Mouse (Mus musculus) hindbrain, embryonic 14.5 days (tissue): Measurements from ENCODE around the gene Pde4c. TPM values are rescaled to one million over a fixed set of nuclear protein-coding genes. Genes with fewer than 3 reads are reported as not detected.

Experiments used
- ATAC-seq: fragments of 200-750 bp; cut with Nextera tagmentation; 2 replicates; pipeline ENCODE4 v1.8.0; 2017; ENCODE audit warnings: moderate number of reproducible peaks, mild to moderate bottlenecking, moderate TSS enrichment, moderate library complexity; ENCODE audit not compliant: low FRiP score
- DNase-seq: peaks from one replicate; pipeline ENCODE4 v3.0.0-alpha.2; 2015; ENCODE audit warnings: low spot score
- H3K27ac ChIP-seq: fragments of 300-500 bp; sonication (generic); 2 replicates; pipeline ENCODE4 v1.5.1; 2014; ENCODE audit warnings: mild to moderate bottlenecking, moderate library complexity
- H3K27me3 ChIP-seq: fragments of 300-500 bp; sonication (generic); 2 replicates; pipeline ENCODE4 v1.6.1; 2014; ENCODE audit warnings: mild to moderate bottlenecking, low read length, mixed read lengths; ENCODE audit not compliant: control insufficient read depth, insufficient read depth
- H3K36me3 ChIP-seq: fragments of 300-500 bp; sonication (generic); replicated peaks from 2 replicates; pipeline ENCODE4 v1.6.1; 2014; ENCODE audit not compliant: control insufficient read depth, insufficient read depth
- H3K4me1 ChIP-seq: fragments of 300-500 bp; sonication (generic); replicated peaks from 2 replicates; pipeline ENCODE4 v1.6.1; 2014; ENCODE audit warnings: antibody characterized with exemption, low read length, mixed read lengths; ENCODE audit not compliant: control insufficient read depth, insufficient read depth
- H3K4me2 ChIP-seq: fragments of 300-500 bp; sonication (generic); replicated peaks from 2 replicates; pipeline ENCODE4 v1.6.1; 2014; ENCODE audit warnings: mild to moderate bottlenecking, moderate library complexity
- H3K4me3 ChIP-seq: fragments of 300-500 bp; sonication (generic); replicated peaks from 2 replicates; pipeline ENCODE4 v1.5.1; 2014; ENCODE audit warnings: mild to moderate bottlenecking, low read length
- H3K9ac ChIP-seq: fragments of 300-500 bp; sonication (generic); 2 replicates; pipeline ENCODE4 v1.6.1; 2014
- H3K9me3 ChIP-seq: fragments of 300-500 bp; sonication (generic); 2 replicates; pipeline ENCODE4 v1.6.1; 2016; ENCODE audit warnings: low read length; ENCODE audit not compliant: control insufficient read depth
- WGBS: fragments of 180-500 bp; shearing (Covaris S2); extraction: QIAGEN DNeasy Blood & Tissue Kit; methylation state at CpG from one replicate; pipeline ENCODE4 v1.1.7; 2014; 5-methylcytosine and 5-hydroxymethylcytosine counted together
- polyA plus RNA-seq: library from polyadenylated mRNA; unstranded; fragments of >200 nt; fragmentation: Nextera tagmentation; extraction: Ambion mirVana; gene quantifications from 2 replicates; pipeline ENCODE4 v1.2.1, GENCODE M21; 2014

Gene Pde4c
- polyA plus RNA-seq, 1 experiment from 2014 or later, result 0.32 TPM

GRCm38 (mm10) chr8:70786291-70787050, 63.0 kb downstream of the Pde4c start:
- WGBS, result 82% methylated on average over 25 of the region's 25 CpGs
- Histone ChIP-seq H3K27me3 (no peaks in the 10 kb centered on the region), H3K9me3 (no peaks in the 10 kb centered on the region), H3K27ac (no peak overlapping the region), H3K9ac (no peak overlapping the region), H3K4me2 (no peak overlapping the region), H3K4me1 (peaks cover 8% of the 10 kb centered on the region; the same call in 1 of the 2 replicates), H3K4me3 (no peak overlapping the region), H3K36me3 (peaks cover 58% of the 10 kb centered on the region)
- ATAC-seq (no peak), DNase-seq (no peak)

DNA sequence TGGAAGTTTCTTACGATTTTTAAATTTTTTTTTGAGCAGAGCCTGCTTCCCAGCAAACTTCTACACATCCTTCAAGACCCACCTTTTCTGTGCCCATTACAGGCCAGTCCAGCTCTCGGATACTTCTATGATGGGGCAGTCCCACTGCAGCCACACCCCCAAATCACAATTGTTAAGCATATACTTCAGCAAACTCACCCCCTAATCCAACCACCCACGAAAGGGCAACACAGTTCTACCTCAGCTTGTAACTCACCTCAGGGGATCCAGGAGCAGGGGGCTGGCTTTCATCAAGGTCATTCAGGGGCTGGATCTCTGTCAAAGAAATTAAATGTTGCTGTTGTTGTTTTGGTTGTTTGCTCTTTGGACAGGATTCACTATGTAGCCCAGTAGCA, 63.5 kb downstream of the Pde4c start:
- H3K4me3 ChIP-seq, result no peak overlapping the region
- no peak overlapping the region for H3K9ac ChIP-seq
- H3K9me3 ChIP-seq, result no peaks in the 10 kb centered on the region
- WGBS, result 91% methylated on average over 3 of the region's 3 CpGs
- H3K27me3 ChIP-seq, result no peaks in the 10 kb centered on the region
- no peak overlapping the region for H3K4me2 ChIP-seq
- DNase-seq, result no peak
- no peak overlapping the region for H3K27ac ChIP-seq
- peaks cover 13% of the 10 kb centered on the region for H3K4me1 ChIP-seq
- no peak for ATAC-seq
- H3K36me3 ChIP-seq, result peaks cover 53% of the 10 kb centered on the region

- WGBS, result 22% methylated on average over 30 of the region's 30 CpGs
Observed at GRCm38 (mm10) chr8:70787941-70788667, 64.6 kb downstream of the Pde4c start.

GRCm38 (mm10) chr8:70789046-70789445, 65.5 kb downstream of the Pde4c start:
- no peaks in the 10 kb centered on the region for H3K9me3 ChIP-seq
- WGBS, result 84% methylated on average over 10 of the region's 10 CpGs
- no peak overlapping the region for H3K27ac ChIP-seq
- DNase-seq (no peak), ATAC-seq (no peak)
- peaks cover 39% of the 10 kb centered on the region for H3K36me3 ChIP-seq
- no peak overlapping the region for H3K4me3 ChIP-seq
- H3K4me2 ChIP-seq, result no peak overlapping the region
- H3K4me1 ChIP-seq, result peaks cover 23% of the 10 kb centered on the region
- H3K27me3 ChIP-seq, result no peaks in the 10 kb centered on the region
- no peak overlapping the region for H3K9ac ChIP-seq

More at GRCm38 (mm10) chr8:70787941-70788667, 64.6 kb downstream of the Pde4c start:
- H3K4me2 ChIP-seq, result 0 out of 2 replicates have a peak overlapping the region, but pooled peaks have one; percentile 13
- no peak for DNase-seq
- H3K27ac ChIP-seq, result no peak overlapping the region
- H3K9ac ChIP-seq, result no peak overlapping the region
- no peaks in the 10 kb centered on the region for H3K27me3 ChIP-seq
- H3K9me3 ChIP-seq, result no peaks in the 10 kb centered on the region
- H3K36me3 ChIP-seq, result peaks cover 49% of the 10 kb centered on the region
- H3K4me1 ChIP-seq, result peaks cover 19% of the 10 kb centered on the region
- no peak for ATAC-seq
- H3K4me3 ChIP-seq, result 0 out of 2 replicates have a peak overlapping the region, but pooled peaks have one; percentile 1

DNA sequence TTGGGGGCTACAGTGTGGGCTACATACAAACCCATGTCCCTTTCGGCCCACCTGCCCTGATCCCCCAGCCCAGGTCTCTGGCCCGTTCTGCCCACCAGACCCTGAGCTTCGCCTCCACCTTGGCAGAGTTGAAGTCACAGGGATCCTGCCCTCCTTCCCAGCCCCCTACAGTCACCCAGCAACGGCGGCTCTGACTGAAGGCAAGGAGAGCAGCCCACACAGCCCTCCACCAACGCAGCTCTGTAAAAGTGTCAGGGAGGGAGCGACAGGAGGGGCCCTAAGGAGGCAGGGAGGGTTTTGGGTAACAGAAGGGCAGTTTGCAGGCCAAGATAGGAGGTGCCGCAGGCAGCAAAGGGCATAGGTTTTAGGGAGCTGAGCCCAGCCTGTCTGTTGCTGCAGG, 67.3 kb downstream of the Pde4c start:
- 0 out of 2 replicates have a peak overlapping the region, but pooled peaks have one; percentile 60 for H3K4me3 ChIP-seq
- H3K4me1 ChIP-seq, result peaks cover 23% of the 10 kb centered on the region
- H3K9ac ChIP-seq, result peak overlapping the region; percentile 35; the same call in 1 of the 2 replicates
- H3K27me3 ChIP-seq, result peaks cover 5% of the 10 kb centered on the region; the same call in 1 of the 2 replicates
- H3K36me3 ChIP-seq, result peaks cover 24% of the 10 kb centered on the region
- WGBS, result 59% methylated on average over 8 of the region's 8 CpGs
- no peak overlapping the region for H3K27ac ChIP-seq
- no peaks in the 10 kb centered on the region for H3K9me3 ChIP-seq
- H3K4me2 ChIP-seq, result peak overlapping the region; percentile 77
- DNase-seq, result no peak
- no peak for ATAC-seq

GRCm38 (mm10) chr8:70791294-70791701, 67.8 kb downstream of the Pde4c start:
- H3K4me1 ChIP-seq, result peaks cover 23% of the 10 kb centered on the region
- 80% methylated on average over 7 of the region's 7 CpGs for WGBS
- ATAC-seq (no peak), DNase-seq (no peak)
- H3K36me3 ChIP-seq, result peaks cover 21% of the 10 kb centered on the region
- peak overlapping the region; percentile 60 for H3K4me3 ChIP-seq
- peaks cover 5% of the 10 kb centered on the region; the same call in 1 of the 2 replicates for H3K27me3 ChIP-seq
- peak overlapping the region; percentile 77 for H3K4me2 ChIP-seq
- H3K9ac ChIP-seq, result peak overlapping the region; percentile 35; the same call in 1 of the 2 replicates
- H3K9me3 ChIP-seq, result no peaks in the 10 kb centered on the region
- no peak overlapping the region for H3K27ac ChIP-seq

- DNase-seq (peak; percentile 96), ATAC-seq (peak; percentile 86)
- H3K4me2 ChIP-seq, result peak overlapping the region; percentile 77
- peak overlapping the region; percentile 60 for H3K4me3 ChIP-seq
- peaks cover 5% of the 10 kb centered on the region; the same call in 1 of the 2 replicates for H3K27me3 ChIP-seq
- H3K4me1 ChIP-seq, result peaks cover 26% of the 10 kb centered on the region
- 6% methylated on average over 58 of the region's 58 CpGs for WGBS
- peak overlapping the region; percentile 80 for H3K9ac ChIP-seq
- H3K9me3 ChIP-seq, result no peaks in the 10 kb centered on the region
- H3K36me3 ChIP-seq, result peaks cover 12% of the 10 kb centered on the region
- H3K27ac ChIP-seq, result peak overlapping the region; percentile 87
Observed at GRCm38 (mm10) chr8:70791975-70792691, 68.6 kb downstream of the Pde4c start.

GRCm38 (mm10) chr8:70792700-70793099, 69.2 kb downstream of the Pde4c start:
- ATAC-seq (no peak; the same call in 1 of the 2 replicates), DNase-seq (no peak)
- H3K9ac ChIP-seq, result peak overlapping the region; percentile 80
- no peaks in the 10 kb centered on the region for H3K9me3 ChIP-seq
- H3K36me3 ChIP-seq, result peaks cover 8% of the 10 kb centered on the region
- peak overlapping the region; percentile 60 for H3K4me3 ChIP-seq
- 0% methylated on average over 20 of the region's 20 CpGs for WGBS
- H3K4me2 ChIP-seq, result peak overlapping the region; percentile 77
- peaks cover 5% of the 10 kb centered on the region; the same call in 1 of the 2 replicates for H3K27me3 ChIP-seq
- peak overlapping the region; percentile 87 for H3K27ac ChIP-seq
- H3K4me1 ChIP-seq, result peaks cover 28% of the 10 kb centered on the region
